9 mouse cellular contexts compared by ENCODE assay signal in genomic region chr2:25421896-25422295, GRCm38 (mm10). TPM values are rescaled to one million over a fixed set of nuclear protein-coding genes. Genes with fewer than 3 reads are reported as not detected.
DNase-seq lines count a peak whose midpoint lies in the region; ATAC-seq and TF ChIP-seq lines count a peak whose summit lies in the region.
"Had no signal": no experiment of that assay in that cellular context is flagged by ENCODE, and none has a peak within 500 bp of the region (broad histone marks: within the 10 kb centered on the region; RNA-seq: fewer than 3 reads in every experiment).

No protein-coding gene starts in this region.

- no peak overlapping the region for H3K9ac ChIP-seq in kidney, embryonic 14.5 days (ENCODE audit: low read depth, low read length)
- H3K9ac ChIP-seq: stomach, embryonic 15.5 days had no signal

- no peaks in the 10 kb centered on the region for H3K27me3 ChIP-seq in spleen, adult 2 months (ENCODE audit: control insufficient read depth, insufficient read depth, low read length)
- H3K27me3 ChIP-seq in kidney, embryonic 14.5 days (ENCODE audit: control insufficient read depth, insufficient read depth, low read length): peaks cover 7% of the 10 kb centered on the region
- H3K27me3 ChIP-seq in midbrain, embryonic 10.5 days (ENCODE audit: low read depth, poor library complexity, severe bottlenecking): peaks cover 43% of the 10 kb centered on the region

- H3K4me3 ChIP-seq in spleen, adult 2 months (ENCODE audit: extremely low read depth, insufficient read depth, insufficient read length): no peak overlapping the region
- H3K4me3 ChIP-seq in kidney, embryonic 14.5 days (ENCODE audit: low read length): no peak overlapping the region
- no peak overlapping the region for H3K4me3 ChIP-seq in midbrain, embryonic 10.5 days
- H3K4me3 ChIP-seq: stomach, embryonic 15.5 days had no signal

- H3K36me3 ChIP-seq in spleen, adult 2 months (ENCODE audit: control insufficient read depth, insufficient read depth, low read length): no peaks in the 10 kb centered on the region
- H3K36me3 ChIP-seq in kidney, embryonic 14.5 days (ENCODE audit: control insufficient read depth, insufficient read depth, low read length): no peaks in the 10 kb centered on the region
- no peaks in the 10 kb centered on the region for H3K36me3 ChIP-seq in midbrain, embryonic 10.5 days
- H3K36me3 ChIP-seq: stomach, embryonic 15.5 days had no signal

- WGBS in spleen, adult 2 months: 26% methylated on average over 3 of the region's 3 CpGs
- 24% methylated on average over 3 of the region's 3 CpGs for WGBS in kidney, embryonic 14.5 days
- 23% methylated on average over 3 of the region's 3 CpGs for WGBS in midbrain, embryonic 10.5 days

- peak; percentile 86 for DNase-seq in CD4-positive, CD25-positive, alpha-beta regulatory T cell, adult 2 months (ENCODE audit: low read depth, low spot score)
- DNase-seq in spleen, adult 2 months (ENCODE audit: low read depth in 1 of 2, low spot score in 2 of 2): peak in 1 of 2 experiments; percentile 46
- DNase-seq in spleen, adult 12 weeks (ENCODE audit: low spot score): no peak
- peak; percentile 76 for DNase-seq in embryo, embryonic 11 days
- peak; percentile 60 for DNase-seq in midbrain, embryonic 10.5 days (ENCODE audit: low spot score)
- no peak for DNase-seq in c-Kit-positive CD71-positive TER-119-positive erythroid progenitor cells, embryonic 14.5 days (ENCODE audit: low spot score)

- H3K9me3 ChIP-seq in kidney, embryonic 14.5 days (ENCODE audit: control insufficient read depth, low read length): no peaks in the 10 kb centered on the region
- H3K9me3 ChIP-seq in midbrain, embryonic 10.5 days (replicated peaks): no peaks in the 10 kb centered on the region
- H3K9me3 ChIP-seq: stomach, embryonic 15.5 days had no signal

- no peak overlapping the region for H3K4me2 ChIP-seq in kidney, embryonic 14.5 days (replicated peaks; ENCODE audit: low read depth, low read length)
- H3K4me2 ChIP-seq: stomach, embryonic 15.5 days had no signal

- peak overlapping the region; percentile 76; the same call in 1 of the 2 replicates for H3K27ac ChIP-seq in spleen, adult 2 months (ENCODE audit: insufficient read depth, low read length)
- H3K27ac ChIP-seq in kidney, embryonic 14.5 days (ENCODE audit: low read depth, low read length): no peak overlapping the region
- H3K27ac ChIP-seq in midbrain, embryonic 10.5 days (replicated peaks): no peak overlapping the region
- H3K27ac ChIP-seq: stomach, embryonic 15.5 days had no signal

- ATAC-seq in CD4-positive, CD25-positive, alpha-beta regulatory T cell, adult 4 months: no peak
- peak; percentile 61 for ATAC-seq in kidney, embryonic 14.5 days (ENCODE audit: low FRiP score, low TSS enrichment)

- no peak for TF ChIP-seq POLR2A in spleen, adult 2 months (IDR thresholded peaks at IDR 0.05; ENCODE audit: low read depth, low read length)

- peaks cover 6% of the 10 kb centered on the region; the same call in 1 of the 2 replicates for H3K4me1 ChIP-seq in spleen, adult 2 months (ENCODE audit: control insufficient read depth, insufficient read depth, insufficient read length)
- no peaks in the 10 kb centered on the region for H3K4me1 ChIP-seq in kidney, embryonic 14.5 days (ENCODE audit: control insufficient read depth, insufficient read depth, low read length)
- H3K4me1 ChIP-seq in midbrain, embryonic 10.5 days: peaks cover 3% of the 10 kb centered on the region; the same call in 1 of the 2 replicates
- H3K4me1 ChIP-seq: stomach, embryonic 15.5 days had no signal

- TF ChIP-seq CTCF in spleen, adult 2 months (IDR thresholded peaks at IDR 0.05; ENCODE audit: extremely low read depth, insufficient read depth, insufficient read length, insufficient replicate concordance): peak; percentile 53; the same call in 1 of the 2 replicates

RNA-seq across cellular contexts. Expression of gene Fut7, which starts 1.2 kb away (rescaled TPM):
- 10 to 100 TPM in 1 of 2 experiments, 1 to 10 TPM in 1; 4.0 to 11.7 TPM for polyA plus RNA-seq in CD4-positive, CD25-positive, alpha-beta regulatory T cell, adult 4 months (2017; shearing (Covaris generic))
- polyA plus RNA-seq in spleen, adult 2 months (2012; rRNA removed): 2.4 and 3.7 TPM in 2 replicates
- not detected in 2 replicates for polyA plus RNA-seq in kidney, embryonic 14.5 days (2014; fragmentation: Nextera tagmentation; extraction: Ambion mirVana)
- not detected in 2 replicates for polyA plus RNA-seq in midbrain, embryonic 10.5 days (2016; fragmentation: Nextera tagmentation; extraction: Ambion mirVana)

RNA-seq across cellular contexts. Expression of gene Abca2, which starts 6.6 kb away (rescaled TPM):
- polyA plus RNA-seq in CD4-positive, CD25-positive, alpha-beta regulatory T cell, adult 4 months (2017; shearing (Covaris generic)): 10 to 100 TPM; 31.9 to 45.3 TPM
- polyA plus RNA-seq in spleen, adult 2 months (2012; rRNA removed): 61.1 and 67.6 TPM in 2 replicates
- 8.1 and 11.2 TPM in 2 replicates for polyA plus RNA-seq in kidney, embryonic 14.5 days (2014; fragmentation: Nextera tagmentation; extraction: Ambion mirVana)
- 6.2 and 8.1 TPM in 2 replicates for polyA plus RNA-seq in midbrain, embryonic 10.5 days (2016; fragmentation: Nextera tagmentation; extraction: Ambion mirVana)

RNA-seq across cellular contexts. Expression of gene Npdc1, which starts 22.7 kb away (rescaled TPM):
- 1 to 10 TPM; 1.4 to 2.3 TPM for polyA plus RNA-seq in CD4-positive, CD25-positive, alpha-beta regulatory T cell, adult 4 months (2017; shearing (Covaris generic))
- polyA plus RNA-seq in spleen, adult 2 months (2012; rRNA removed): 31.0 and 36.5 TPM in 2 replicates
- 32.8 and 34.0 TPM in 2 replicates for polyA plus RNA-seq in kidney, embryonic 14.5 days (2014; fragmentation: Nextera tagmentation; extraction: Ambion mirVana)
- 80.6 and 125 TPM in 2 replicates for polyA plus RNA-seq in midbrain, embryonic 10.5 days (2016; fragmentation: Nextera tagmentation; extraction: Ambion mirVana)

RNA-seq across cellular contexts. Expression of gene Entpd2, which starts 26.2 kb away (rescaled TPM):
- polyA plus RNA-seq in CD4-positive, CD25-positive, alpha-beta regulatory T cell, adult 4 months (2017; shearing (Covaris generic)): not detected
- 5.0 and 5.9 TPM in 2 replicates for polyA plus RNA-seq in spleen, adult 2 months (2012; rRNA removed)
- 2.0 and 2.7 TPM in 2 replicates for polyA plus RNA-seq in kidney, embryonic 14.5 days (2014; fragmentation: Nextera tagmentation; extraction: Ambion mirVana)
- polyA plus RNA-seq in midbrain, embryonic 10.5 days (2016; fragmentation: Nextera tagmentation; extraction: Ambion mirVana): 0.26 TPM in 1 of 2 replicates, not detected in the other

RNA-seq across cellular contexts. Expression of gene Clic3, which starts 34.7 kb away (rescaled TPM):
- polyA plus RNA-seq in CD4-positive, CD25-positive, alpha-beta regulatory T cell, adult 4 months (2017; shearing (Covaris generic)): 1 to 10 TPM; 1.2 to 2.2 TPM
- 2.5 and 3.1 TPM in 2 replicates for polyA plus RNA-seq in spleen, adult 2 months (2012; rRNA removed)
- 0.57 and 1.2 TPM in 2 replicates for polyA plus RNA-seq in kidney, embryonic 14.5 days (2014; fragmentation: Nextera tagmentation; extraction: Ambion mirVana)
- 1.1 and 1.9 TPM in 2 replicates for polyA plus RNA-seq in midbrain, embryonic 10.5 days (2016; fragmentation: Nextera tagmentation; extraction: Ambion mirVana)

Comparison
In these comparisons a context has a peak if more than half of its experiments do, and no peak if none do; other contexts are left out.
1. DNase-seq: peak in CD4-positive, CD25-positive, alpha-beta regulatory T cell, adult 2 months (single experiment), embryo, embryonic 11 days (single experiment) and midbrain, embryonic 10.5 days (single experiment); none in spleen, adult 12 weeks (single experiment) and c-Kit-positive CD71-positive TER-119-positive erythroid progenitor cells, embryonic 14.5 days (single experiment).